ENCODE assay signal across 9 mouse cellular contexts in genomic region chr14:25588946-25589937, GRCm38 (mm10).
A peak's percentile ranks its signal among the peaks of the same experiment; 100 is the strongest.
DNase-seq lines count a peak whose midpoint lies in the region; ATAC-seq and TF ChIP-seq lines count a peak whose summit lies in the region.
"Had no signal": no experiment of that assay in that cellular context is flagged by ENCODE, and none has a peak within 500 bp of the region (broad histone marks: within the 10 kb centered on the region; RNA-seq: fewer than 3 reads in every experiment).

No protein-coding gene starts in this region.

- no peak for TF ChIP-seq POLR2A in embryonic fibroblast, embryonic 13.5 days (IDR thresholded peaks at IDR 0.05; ENCODE audit: low read depth, low read length)

- DNase-seq in kidney, postnatal 36 days: no peak
- peak; percentile 70 for DNase-seq in adrenal gland, postnatal 14 days
- DNase-seq in hindbrain, embryonic 10.5 days (ENCODE audit: low spot score): peak; percentile 28
- DNase-seq in layer of hippocampus, adult 18-20 months (ENCODE audit: low spot score in 2 of 2): no peak
- DNase-seq in B cell, adult 2 months: no peak

- H3K4me3 ChIP-seq in kidney, embryonic 15.5 days (replicated peaks): no peak overlapping the region
- no peak overlapping the region for H3K4me3 ChIP-seq in embryonic fibroblast, embryonic 13.5 days (ENCODE audit: insufficient read depth, low read length)
- H3K4me3 ChIP-seq in hindbrain, embryonic 10.5 days: no peak overlapping the region
- H3K4me3 ChIP-seq in midbrain, embryonic 13.5 days (replicated peaks): no peak overlapping the region

- H3K4me1 ChIP-seq in kidney, embryonic 15.5 days: peaks cover 68% of the 10 kb centered on the region
- peaks cover 28% of the 10 kb centered on the region for H3K4me1 ChIP-seq in embryonic fibroblast, embryonic 13.5 days (ENCODE audit: control insufficient read depth, insufficient read depth, low read length)
- H3K4me1 ChIP-seq in hindbrain, embryonic 10.5 days (replicated peaks): peaks cover 95% of the 10 kb centered on the region
- peaks cover 90% of the 10 kb centered on the region for H3K4me1 ChIP-seq in midbrain, embryonic 13.5 days (replicated peaks)

- H3K27me3 ChIP-seq in kidney, embryonic 15.5 days: no peaks in the 10 kb centered on the region
- no peaks in the 10 kb centered on the region for H3K27me3 ChIP-seq in hindbrain, embryonic 10.5 days (ENCODE audit: insufficient read depth, poor library complexity, severe bottlenecking)
- H3K27me3 ChIP-seq in midbrain, embryonic 13.5 days: no peaks in the 10 kb centered on the region
- H3K27me3 ChIP-seq: Patski had no signal

- no peaks in the 10 kb centered on the region for H3K9me3 ChIP-seq in kidney, embryonic 15.5 days (replicated peaks)
- H3K9me3 ChIP-seq in hindbrain, embryonic 10.5 days: no peaks in the 10 kb centered on the region
- H3K9me3 ChIP-seq in midbrain, embryonic 13.5 days: no peaks in the 10 kb centered on the region

- H3K36me3 ChIP-seq in kidney, embryonic 15.5 days: peaks cover 31% of the 10 kb centered on the region
- H3K36me3 ChIP-seq in hindbrain, embryonic 10.5 days: peaks cover 61% of the 10 kb centered on the region
- H3K36me3 ChIP-seq in midbrain, embryonic 13.5 days: peaks cover 26% of the 10 kb centered on the region

- H3K4me2 ChIP-seq in kidney, embryonic 15.5 days: no peak overlapping the region
- H3K4me2 ChIP-seq in midbrain, embryonic 13.5 days (replicated peaks): no peak overlapping the region

- no peak for TF ChIP-seq CTCF in embryonic fibroblast, embryonic 13.5 days (IDR thresholded peaks at IDR 0.05; ENCODE audit: borderline replicate concordance, insufficient read depth, low read length)

- WGBS in kidney, embryonic 15.5 days: 61% methylated on average over 16 of the region's 16 CpGs
- WGBS in hindbrain, embryonic 10.5 days: 59% methylated on average over 16 of the region's 16 CpGs
- WGBS in midbrain, embryonic 13.5 days: 56% methylated on average over 16 of the region's 16 CpGs

- no peak for ATAC-seq in kidney, embryonic 15.5 days (replicated peaks; ENCODE audit: low FRiP score)
- ATAC-seq in midbrain, embryonic 13.5 days: no peak
- ATAC-seq: Patski had no signal

- H3K9ac ChIP-seq in kidney, embryonic 15.5 days: no peak overlapping the region
- H3K9ac ChIP-seq in midbrain, embryonic 13.5 days (replicated peaks): peak overlapping the region; percentile 12; the same call in 1 of the 2 replicates

- peak overlapping the region; percentile 73 for H3K27ac ChIP-seq in kidney, embryonic 15.5 days
- peak overlapping the region; percentile 69; the same call in 1 of the 2 replicates for H3K27ac ChIP-seq in embryonic fibroblast, embryonic 13.5 days (ENCODE audit: insufficient read depth, low read length)
- peak overlapping the region; percentile 96 for H3K27ac ChIP-seq in hindbrain, embryonic 10.5 days
- H3K27ac ChIP-seq in midbrain, embryonic 13.5 days: peak overlapping the region; percentile 99

Comparison
In these comparisons a context has a peak if more than half of its experiments do, and no peak if none do; other contexts are left out.
1. DNase-seq: peak in adrenal gland, postnatal 14 days (single experiment) and hindbrain, embryonic 10.5 days (single experiment); none in kidney, postnatal 36 days (0 of 2), layer of hippocampus, adult 18-20 months (0 of 2) and B cell, adult 2 months (0 of 2).
2. Peak in every context shown above with its lines, with median percentiles within 50 percentile points of each other: H3K27ac ChIP-seq.